Mouse (Mus musculus) bone marrow, adult 2 months (tissue): ENCODE results near the gene Rcc2. TPM values are rescaled to one million over a fixed set of nuclear protein-coding genes. Genes with fewer than 3 reads are reported as not detected.

Experiments used
- H3K27ac ChIP-seq: fragments of 200-500 bp; 2 replicates; pipeline ENCODE4 v1.5.1; 2012; ENCODE audit warnings: low read depth, mild to moderate bottlenecking, control low read depth, inconsistent platforms, low read length; ENCODE audit not compliant: control insufficient read depth, poor library complexity, insufficient read depth
- H3K4me1 ChIP-seq: fragments of 200-500 bp; 2 replicates; pipeline ENCODE4 v1.6.1; 2011; ENCODE audit warnings: low read length; ENCODE audit not compliant: control insufficient read depth, insufficient read depth
- H3K4me3 ChIP-seq: fragments of 200-500 bp; replicated peaks from 2 replicates; pipeline ENCODE3; 2011; ENCODE audit warnings: mild to moderate bottlenecking, low read depth, low read length, control low read depth; ENCODE audit not compliant: control insufficient read depth
- CTCF ChIP-seq: fragments of 200-500 bp; IDR thresholded peaks from 2 replicates; pipeline ENCODE4 v1.5.1; 2011; ENCODE audit warnings: low read length, control low read depth; ENCODE audit not compliant: control insufficient read depth, insufficient read depth
- POLR2A ChIP-seq: fragments of 200-500 bp; IDR thresholded peaks from 2 replicates; pipeline ENCODE4 v1.6.1; 2011; ENCODE audit warnings: low read depth, mild to moderate bottlenecking, control low read depth, low read length, borderline replicate concordance; ENCODE audit not compliant: control insufficient read depth
- WGBS: fragments of 180-500 bp; shearing (Covaris S2); methylation state at CpG from one replicate; pipeline ENCODE4 v1.1.7; 2018; 5-methylcytosine and 5-hydroxymethylcytosine counted together
- polyA plus RNA-seq: library from polyadenylated mRNA; stranded (reverse); fragments of >200 nt; gene quantifications from 2 replicates; pipeline ENCODE4 v1.2.4, GENCODE M21; 2011; ENCODE audit warnings: low replicate concordance; ENCODE audit not compliant: missing spikeins, insufficient read depth, insufficient read length

Gene Rcc2
- polyA plus RNA-seq, 1 experiment: 105 TPM

- Histone ChIP-seq H3K4me1 (peaks cover 3% of the 10 kb centered on the region), H3K4me3 (peak overlapping the region; percentile 26), H3K27ac (peak overlapping the region; percentile 73)
- WGBS: 5% methylated on average over 4 of the region's 4 CpGs
- no peak for TF ChIP-seq CTCF
- no peak for TF ChIP-seq POLR2A
These were observed 70.8 kb downstream of the Rcc2 start for GRCm38 (mm10) chr4:140771091-140771490.

Other genes starting within 250 kb of the Rcc2 start
- gene Arhgef10l, start 34.5 kb upstream of the Rcc2 start, polyA plus RNA-seq: 7.0 and 11.0 TPM in 2 replicates
- not detected in 2 replicates for gene Padi6, start 42.1 kb downstream of the Rcc2 start, polyA plus RNA-seq
- 15.2 and 60.1 TPM in 2 replicates for gene Padi4, start 73.7 kb downstream of the Rcc2 start, polyA plus RNA-seq
- 1.1 TPM in 1 of 2 replicates, not detected in the other for gene Padi3, start 110.1 kb downstream of the Rcc2 start, polyA plus RNA-seq
- gene Padi1, start 145.2 kb downstream of the Rcc2 start, polyA plus RNA-seq: not detected in 2 replicates
- 5.6 and 11.4 TPM in 2 replicates for gene Padi2, start 205.8 kb downstream of the Rcc2 start, polyA plus RNA-seq